ENCODE assay signal across 25 mouse cellular contexts in genomic region chr11:12458814-12459213, GRCm38 (mm10).
"Had no signal": no experiment of that assay in that cellular context is flagged by ENCODE, and none has a peak within 500 bp of the region (broad histone marks: within the 10 kb centered on the region; RNA-seq: fewer than 3 reads in every experiment).

No protein-coding gene starts in this region.

- H3K27me3 ChIP-seq: hindbrain, embryonic 15.5 days; intestine, embryonic 15.5 days had no signal

- H3K36me3 ChIP-seq: heart, embryonic 10.5 days; heart, embryonic 12.5 days; heart, embryonic 13.5 days; heart, embryonic 15.5 days; hindbrain, embryonic 10.5 days; hindbrain, embryonic 12.5 days; hindbrain, embryonic 13.5 days; hindbrain, embryonic 15.5 days; intestine, embryonic 15.5 days; kidney, embryonic 15.5 days had no signal

- H3K4me3 ChIP-seq: heart, embryonic 10.5 days; heart, embryonic 12.5 days; heart, embryonic 13.5 days; heart, embryonic 15.5 days; hindbrain, embryonic 10.5 days; hindbrain, embryonic 12.5 days; hindbrain, embryonic 13.5 days; hindbrain, embryonic 15.5 days; intestine, embryonic 15.5 days; kidney, embryonic 15.5 days; layer of hippocampus, adult 2 months; left cerebral cortex, adult 2 months had no signal

- DNase-seq: kidney, adult 18-20 months; kidney, adult 2 months; kidney, adult 8-10 months; kidney, adult 9 months; kidney, postnatal 10 days; kidney, postnatal 14 days; kidney, postnatal 25 days; kidney, postnatal 36 days; kidney, postnatal 4 days; layer of hippocampus, adult 9-11 months; layer of hippocampus, postnatal 36 days had no signal

- H3K4me2 ChIP-seq: heart, embryonic 11.5 days; heart, embryonic 12.5 days; heart, embryonic 13.5 days; heart, embryonic 15.5 days; hindbrain, embryonic 12.5 days; hindbrain, embryonic 13.5 days; hindbrain, embryonic 14.5 days; hindbrain, embryonic 15.5 days; intestine, embryonic 15.5 days; kidney, embryonic 15.5 days had no signal
